Mouse (Mus musculus) adrenal gland, postnatal 10 days (tissue): ENCODE results near the gene Exoc4. TPM values are rescaled to one million over a fixed set of nuclear protein-coding genes. Genes with fewer than 3 reads are reported as not detected.

Experiments
- DNase-seq: peaks from one replicate; pipeline ENCODE4 v3.0.0; 2021; ENCODE audit warnings: mixed read lengths
- long read RNA-seq, 2 experiments: library from polyadenylated mRNA; stranded (forward); transcript quantifications; one replicate each; pipeline ENCODE4 v2.0.0; 2021
- total RNA-seq, 2 experiments: library from RNA; stranded (reverse); gene quantifications; 2 replicates each; pipeline ENCODE4 v1.2.3; 2021

Gene Exoc4
- total RNA-seq: 10 to 100 TPM; 36.9 to 53.3 TPM
- long read RNA-seq, experiment 1, full-length matches to known transcripts: 9 of 17 reads
- long read RNA-seq, experiment 1, partial matches to known transcripts: 5 of 17 reads
- long read RNA-seq, experiment 1, other reads (novel, unspliced or antisense): 3 of 17 reads
- long read RNA-seq, experiment 2, full-length matches to known transcripts: 5 of 11 reads
- long read RNA-seq, experiment 2, partial matches to known transcripts: 2 of 11 reads
- long read RNA-seq, experiment 2, other reads (novel, unspliced or antisense): 4 of 11 reads

- peak; percentile 94 for DNase-seq
These were observed at the start of gene Exoc4 for GRCm38 (mm10) chr6:33248894-33249758. Gene Exoc4, plus strand, starts transcription at chr6:33249085.

GRCm38 (mm10) chr6:33218780-33219179, 30.1 kb upstream of the Exoc4 start:
- no peak for DNase-seq

GRCm38 (mm10) chr6:33226700-33227099, 22.2 kb upstream of the Exoc4 start:
- no peak for DNase-seq

- no peak for DNase-seq
These were observed 21.5 kb upstream of the Exoc4 start for GRCm38 (mm10) chr6:33227371-33227770.

- no peak for DNase-seq
These were observed 7.6 kb upstream of the Exoc4 start for GRCm38 (mm10) chr6:33241250-33241649.

GRCm38 (mm10) chr6:33244546-33244945, 4.3 kb upstream of the Exoc4 start:
- DNase-seq: no peak

- no peak for DNase-seq
These were observed 1.7 kb upstream of the Exoc4 start for GRCm38 (mm10) chr6:33247146-33247545.

GRCm38 (mm10) chr6:33247576-33248355, 1.1 kb upstream of the Exoc4 start:
- DNase-seq: no peak

- DNase-seq: no peak
These were observed 7.8 kb downstream of the Exoc4 start for GRCm38 (mm10) chr6:33256638-33257037.

GRCm38 (mm10) chr6:33257076-33257789, 8.3 kb downstream of the Exoc4 start:
- DNase-seq: no peak

- DNase-seq: no peak
These were observed 11.0 kb downstream of the Exoc4 start for GRCm38 (mm10) chr6:33259926-33260325.

- DNase-seq: no peak
These were observed 12.7 kb downstream of the Exoc4 start for GRCm38 (mm10) chr6:33261606-33262005.

- DNase-seq: no peak
These were observed 15.1 kb downstream of the Exoc4 start for GRCm38 (mm10) chr6:33263950-33264349.

GRCm38 (mm10) chr6:33264388-33264787, 15.5 kb downstream of the Exoc4 start:
- DNase-seq: no peak

GRCm38 (mm10) chr6:33267571-33267970, 18.7 kb downstream of the Exoc4 start:
- no peak for DNase-seq

GRCm38 (mm10) chr6:33283523-33283922, 34.6 kb downstream of the Exoc4 start:
- no peak for DNase-seq

- no peak for DNase-seq
These were observed 35.1 kb downstream of the Exoc4 start for GRCm38 (mm10) chr6:33283936-33284335.

GRCm38 (mm10) chr6:33286376-33286775, 37.5 kb downstream of the Exoc4 start:
- no peak for DNase-seq

GRCm38 (mm10) chr6:33294626-33295025, 45.7 kb downstream of the Exoc4 start:
- peak; percentile 61 for DNase-seq

- DNase-seq: no peak
These were observed 48.7 kb downstream of the Exoc4 start for GRCm38 (mm10) chr6:33297566-33297965.

- DNase-seq: no peak
These were observed 49.9 kb downstream of the Exoc4 start for GRCm38 (mm10) chr6:33298768-33299167.

- DNase-seq: no peak
These were observed 57.1 kb downstream of the Exoc4 start for GRCm38 (mm10) chr6:33305996-33306395.
